Mouse (Mus musculus): Measurements from ENCODE around the gene Hipk2.

Hipk2 gene

DNA sequence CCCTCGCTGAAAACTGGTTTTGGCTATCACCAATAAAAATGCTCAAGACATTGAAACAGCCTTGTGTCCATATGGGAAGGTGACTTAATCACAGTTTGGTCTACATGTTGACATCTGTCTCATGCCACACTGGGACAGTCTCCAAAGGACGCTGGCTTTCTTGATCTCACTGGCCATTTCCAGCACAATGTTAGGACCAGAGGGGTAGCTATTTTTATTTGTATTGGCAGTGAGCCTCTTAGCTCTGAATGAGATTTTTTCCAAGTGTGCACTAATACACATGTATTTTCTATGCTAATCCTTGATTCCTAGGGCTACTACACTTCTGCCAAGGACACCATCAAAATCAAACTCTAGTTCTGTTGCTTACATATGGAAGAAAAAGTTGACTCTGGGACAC, 120.8 kb downstream of the Hipk2 start:
- no peak for DNase-seq (ENCODE audit: low spot score in 2 of 2)

DNA sequence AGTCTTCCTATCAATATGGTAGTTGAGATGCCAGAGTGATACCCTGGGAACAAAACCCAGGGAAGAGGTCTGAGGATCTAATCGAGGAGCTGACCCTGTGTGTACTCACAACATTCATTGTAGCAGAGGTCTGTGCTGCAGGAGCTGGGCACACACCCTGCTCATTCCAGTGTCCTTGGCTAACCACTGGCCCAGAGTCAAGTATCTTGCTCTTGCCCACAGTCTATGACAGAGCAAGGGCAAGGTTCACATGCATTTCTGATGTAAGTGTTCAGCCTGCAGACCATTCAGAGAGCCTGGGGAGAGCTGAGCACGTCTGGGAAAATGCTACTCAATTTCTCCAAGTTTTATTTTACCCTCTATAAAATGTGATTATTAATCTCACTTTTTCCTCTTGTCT, 122.2 kb downstream of the Hipk2 start:
- no peak for DNase-seq (ENCODE audit: low spot score in 2 of 2)

DNA sequence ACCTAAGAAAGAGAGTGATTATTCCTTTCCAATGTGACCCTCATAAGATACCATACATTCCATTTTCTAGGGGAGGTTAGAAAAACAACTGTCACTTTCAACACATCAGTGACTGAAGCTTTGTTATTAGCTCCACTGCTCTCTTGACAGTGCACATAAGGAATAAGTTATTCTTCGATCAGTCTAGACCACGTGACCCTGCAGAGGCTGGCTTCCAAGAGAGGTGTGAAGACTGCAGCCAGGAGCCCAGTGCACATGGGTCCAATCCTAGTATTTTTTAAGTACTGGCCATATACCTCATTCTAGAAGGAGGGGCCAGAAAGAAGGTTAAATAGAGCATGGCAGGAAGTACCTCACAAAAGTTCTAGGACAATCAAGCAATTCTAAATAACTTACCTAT, 122.9 kb downstream of the Hipk2 start:
- DNase-seq (ENCODE audit: low spot score in 2 of 2) = no peak

DNA sequence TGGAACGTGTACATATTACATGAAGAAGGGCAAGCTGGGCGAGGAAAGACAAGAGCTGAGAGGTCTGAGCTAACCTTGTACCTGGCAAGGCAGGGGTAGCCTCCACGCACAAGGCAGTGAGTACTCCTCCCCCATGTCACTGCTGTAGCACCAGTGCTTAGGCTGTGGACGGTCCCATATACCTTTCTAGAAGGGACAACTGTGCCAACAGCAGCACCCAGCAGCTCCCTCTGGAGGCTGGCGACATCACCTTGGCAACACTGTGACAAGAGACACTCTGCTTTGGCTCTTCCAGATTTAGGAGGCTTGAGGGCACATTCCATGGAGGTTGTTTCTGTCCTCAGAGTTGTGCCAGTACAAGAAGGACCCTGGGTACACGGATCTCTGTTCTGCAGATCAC, 123.5 kb downstream of the Hipk2 start:
- no peak for DNase-seq (ENCODE audit: low spot score in 2 of 2)

DNA sequence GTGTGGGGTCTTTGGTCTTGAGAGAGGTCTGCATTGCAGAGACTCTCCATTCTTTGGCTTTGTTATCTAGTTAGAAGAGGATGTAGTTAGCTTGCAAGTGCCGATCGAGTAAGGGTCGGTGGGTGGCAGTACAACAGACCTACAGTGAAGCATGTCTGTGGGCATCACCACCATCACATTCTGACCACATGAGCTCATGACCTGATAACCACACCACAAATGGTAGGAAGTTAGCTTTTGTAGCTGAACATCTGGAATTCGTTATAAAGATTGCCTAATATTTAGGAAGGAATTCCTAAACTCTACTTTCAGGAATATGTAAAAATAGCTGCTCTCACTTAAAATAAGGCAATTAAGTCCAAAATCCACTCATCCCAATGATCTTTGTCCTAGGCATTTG, 127.9 kb downstream of the Hipk2 start:
- DNase-seq (ENCODE audit: low spot score in 2 of 2) = no peak

DNA sequence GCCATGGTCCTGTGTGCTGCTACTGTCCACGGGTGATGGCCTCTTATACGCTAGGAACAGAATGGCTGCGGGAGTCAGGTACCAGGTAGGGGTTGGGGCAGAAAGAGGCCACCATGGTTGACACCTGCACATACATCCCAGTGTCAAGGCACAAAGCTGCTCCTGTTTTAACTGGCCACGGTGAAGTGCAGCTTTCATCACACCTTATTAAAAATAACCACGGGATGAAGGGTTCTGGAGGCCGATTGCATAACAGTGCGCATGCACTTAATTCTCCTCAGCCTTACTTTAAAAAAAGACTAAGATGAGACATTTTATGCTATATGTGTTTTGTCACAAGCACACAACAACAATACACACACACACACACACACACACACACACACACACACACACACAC, 132.6 kb downstream of the Hipk2 start:
- no peak for DNase-seq (ENCODE audit: low spot score in 2 of 2)

DNA sequence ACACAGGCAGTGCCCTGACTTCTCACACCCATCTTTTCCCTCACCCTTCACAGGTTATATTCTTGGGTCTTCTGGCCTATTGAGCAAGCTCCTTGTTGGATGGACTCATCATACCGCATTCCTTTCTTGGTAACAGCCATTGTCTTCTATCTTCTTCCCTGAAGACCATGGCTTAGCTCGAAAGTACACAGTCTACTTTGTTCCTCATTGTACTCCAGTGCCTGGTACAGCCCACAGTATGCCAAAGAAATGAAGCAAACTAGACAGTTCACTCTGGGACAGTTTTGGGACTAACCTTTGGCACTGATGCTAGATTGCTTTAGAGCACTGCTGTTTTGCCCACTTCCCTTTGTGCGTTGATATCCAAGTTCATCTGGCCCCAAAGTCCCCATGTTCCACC, 133.5 kb downstream of the Hipk2 start:
- no peak for DNase-seq (ENCODE audit: low spot score in 2 of 2)

DNA sequence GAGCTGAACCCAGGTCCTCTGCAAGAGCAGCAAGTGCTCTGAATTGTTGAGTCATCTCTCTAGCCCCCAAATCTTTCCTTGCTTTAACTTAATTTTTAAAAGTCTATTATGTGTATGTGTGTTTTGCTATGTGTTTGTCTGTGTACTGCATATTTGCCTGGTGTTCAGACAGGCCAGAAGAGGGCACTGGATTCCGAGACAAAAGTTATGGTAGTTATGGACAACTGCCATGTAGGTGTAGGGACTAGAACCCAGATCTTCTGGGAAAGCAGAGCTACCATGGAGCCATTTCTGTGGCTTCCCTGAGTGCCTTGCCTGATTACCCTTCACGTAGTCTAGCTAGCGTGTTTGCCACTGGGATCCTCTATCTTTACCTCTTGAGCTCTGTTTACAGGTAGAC, 134.9 kb downstream of the Hipk2 start:
- DNase-seq (ENCODE audit: low spot score in 2 of 2) = no peak

DNA sequence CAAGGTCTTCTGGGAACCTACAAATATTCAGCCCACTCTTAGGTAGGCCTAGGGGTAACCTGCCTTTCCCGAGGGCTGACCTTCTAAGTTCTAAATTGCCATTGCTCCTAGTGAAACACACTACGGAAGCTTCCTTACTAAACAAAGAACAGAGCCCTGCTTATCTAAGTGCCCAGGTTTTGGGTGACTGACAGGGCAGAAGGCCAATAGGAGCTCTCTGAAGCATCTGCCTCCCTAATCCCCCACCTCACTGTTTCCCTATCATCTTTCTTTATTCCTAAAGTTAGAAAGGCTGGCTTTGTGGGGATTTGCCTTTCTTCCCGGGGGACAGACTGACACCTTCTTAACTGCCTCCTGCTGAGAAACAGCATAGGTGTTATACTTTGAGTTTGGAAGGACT, 136.7 kb downstream of the Hipk2 start:
- DNase-seq (ENCODE audit: low spot score in 2 of 2) = no peak

DNA sequence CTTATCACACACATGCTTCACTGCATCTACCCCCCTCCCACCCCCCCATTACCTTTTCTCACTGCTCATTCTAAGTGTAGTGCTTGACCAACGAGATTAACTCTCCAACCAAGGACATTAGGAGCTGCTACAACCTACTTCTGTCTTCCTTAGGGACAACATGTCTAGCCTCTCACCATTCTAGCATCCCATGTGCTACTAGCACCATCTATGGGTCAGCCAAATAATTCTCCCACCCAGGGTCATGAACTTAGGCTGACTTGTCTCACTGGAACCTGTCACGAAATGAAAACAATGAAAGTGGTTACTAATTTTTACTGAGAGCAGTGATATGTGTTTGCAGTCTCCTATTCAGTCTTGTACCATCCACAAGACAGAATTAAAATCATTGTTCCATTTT, 138.2 kb downstream of the Hipk2 start:
- DNase-seq (ENCODE audit: low spot score in 2 of 2) = no peak

DNA sequence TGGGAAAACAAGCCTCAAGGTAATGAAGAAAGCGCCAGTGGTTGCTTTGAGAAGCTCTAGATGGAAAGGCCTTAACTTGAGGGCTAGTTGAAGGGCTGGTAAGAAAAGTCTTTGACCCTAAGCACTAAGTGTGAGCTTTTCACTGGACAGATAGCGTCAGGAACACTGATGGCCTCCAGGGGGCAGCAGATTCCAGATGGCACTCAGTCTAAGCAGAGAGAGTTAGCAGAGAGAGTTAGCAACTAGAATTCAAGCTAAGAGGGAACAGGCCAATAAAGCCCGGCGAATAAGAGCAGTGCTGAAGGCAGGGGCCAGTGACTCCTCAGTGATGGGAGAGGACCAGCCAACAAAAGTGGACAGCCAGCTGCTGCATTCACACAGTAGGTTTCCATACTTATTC, 139.7 kb downstream of the Hipk2 start:
- DNase-seq (ENCODE audit: low spot score in 2 of 2) = peak; percentile 44 to 70

DNA sequence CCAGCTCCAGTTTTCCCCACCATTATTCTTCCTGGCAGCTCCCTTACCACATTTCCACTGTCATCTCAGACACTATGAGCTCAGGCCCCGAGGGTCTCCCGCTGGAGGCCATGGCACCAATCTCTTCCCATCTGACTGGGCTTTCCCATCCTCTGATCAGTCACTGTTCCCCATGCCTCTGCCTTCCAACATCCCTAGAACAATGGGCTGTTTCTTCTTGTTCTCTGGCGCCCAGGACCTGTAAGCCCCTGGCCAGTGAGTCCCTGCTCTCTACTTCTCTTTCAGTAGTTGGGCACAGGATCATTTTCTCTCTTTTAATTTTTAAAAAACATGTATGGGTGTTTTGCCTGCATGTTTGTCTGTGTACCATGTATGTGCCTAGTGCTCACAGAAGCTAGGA, 143.3 kb downstream of the Hipk2 start:
- DNase-seq (ENCODE audit: low spot score in 2 of 2) = no peak

DNA sequence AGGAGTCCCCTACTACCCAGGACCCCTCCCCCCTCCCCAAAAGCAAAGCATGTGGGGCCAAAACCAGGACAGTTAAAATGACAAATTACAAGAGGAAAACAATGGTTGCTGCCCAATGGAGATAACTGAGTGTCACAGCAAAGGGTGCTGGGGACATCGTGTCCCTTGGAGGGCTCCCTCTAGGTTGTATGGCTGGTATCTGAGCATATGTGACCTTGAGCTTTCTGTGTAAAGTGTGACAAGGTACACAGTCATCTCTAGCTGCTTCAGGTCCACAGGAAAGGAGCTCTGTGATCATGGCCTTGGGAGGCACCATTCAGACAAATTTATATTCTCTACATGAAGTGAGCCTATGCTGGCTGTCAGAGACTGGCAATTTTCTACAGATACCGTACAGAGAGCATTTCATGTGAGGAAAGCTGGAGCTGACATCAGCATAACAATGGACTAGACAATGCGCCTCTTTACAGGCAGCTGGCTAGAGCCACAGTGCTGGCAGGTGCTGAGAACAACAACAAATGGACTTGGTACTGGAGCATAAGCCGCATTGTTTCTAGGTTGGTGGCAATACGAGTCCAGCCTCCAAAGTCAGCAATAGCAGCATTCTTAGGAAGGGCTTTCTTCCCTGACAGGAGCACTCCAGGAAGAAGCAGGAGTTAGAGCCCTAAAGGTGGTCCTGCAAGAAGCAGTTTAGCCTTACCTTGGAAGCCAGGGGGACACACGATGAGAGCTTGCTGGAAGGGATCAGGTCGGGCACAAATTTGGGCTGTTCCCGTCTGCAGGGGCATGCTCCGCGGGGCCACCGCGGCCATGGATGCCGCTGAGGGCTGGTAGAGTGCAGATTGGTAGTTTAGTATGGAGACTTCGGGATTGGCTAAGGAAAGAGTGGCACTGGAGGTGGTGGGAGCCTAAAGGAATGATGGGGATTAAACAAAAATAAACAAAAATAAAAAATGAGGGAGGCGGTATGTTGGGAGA, 145.5 kb downstream of the Hipk2 start:
- DNase-seq (ENCODE audit: low spot score in 2 of 2) = no peak

DNA sequence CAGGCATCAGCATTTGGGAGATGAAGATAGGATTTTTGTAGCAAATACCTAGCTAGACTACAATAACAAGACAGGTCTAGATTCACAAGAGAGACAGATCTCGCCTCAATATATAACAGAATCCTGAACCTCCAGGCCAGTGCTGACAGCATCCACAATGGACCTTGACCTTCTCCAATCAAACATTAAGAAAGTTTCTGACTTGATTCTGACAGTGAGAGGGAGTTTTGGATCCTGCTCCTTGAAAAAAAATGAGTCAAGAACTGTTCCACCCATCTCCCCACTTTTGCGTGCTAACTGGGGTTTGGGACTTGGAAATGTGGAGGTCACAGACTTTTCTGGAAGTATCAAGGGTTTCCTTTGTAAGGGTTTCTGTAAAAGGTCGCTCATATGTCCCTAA, 150.4 kb downstream of the Hipk2 start:
- DNase-seq (ENCODE audit: low spot score in 2 of 2) = no peak

DNA sequence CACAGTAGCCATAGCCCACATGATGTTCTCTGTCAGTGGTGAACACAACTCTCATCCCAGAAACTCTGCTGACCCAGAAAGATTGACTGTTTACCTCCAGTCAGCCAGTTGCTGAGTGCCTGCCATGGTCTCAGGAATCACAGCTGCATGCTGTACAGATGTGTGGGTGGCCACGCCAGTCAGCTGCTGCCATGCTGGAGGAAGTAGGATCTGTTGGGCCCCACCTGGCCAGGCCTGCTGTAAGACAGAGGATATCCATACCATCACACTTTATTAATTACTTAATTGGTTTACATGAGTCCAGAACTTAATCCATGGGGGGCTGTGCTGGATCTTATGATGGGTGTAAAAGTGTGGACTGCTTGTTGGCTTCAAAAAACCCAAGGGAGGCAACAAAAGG, 154.6 kb downstream of the Hipk2 start:
- DNase-seq (ENCODE audit: low spot score in 2 of 2) = no peak

DNA sequence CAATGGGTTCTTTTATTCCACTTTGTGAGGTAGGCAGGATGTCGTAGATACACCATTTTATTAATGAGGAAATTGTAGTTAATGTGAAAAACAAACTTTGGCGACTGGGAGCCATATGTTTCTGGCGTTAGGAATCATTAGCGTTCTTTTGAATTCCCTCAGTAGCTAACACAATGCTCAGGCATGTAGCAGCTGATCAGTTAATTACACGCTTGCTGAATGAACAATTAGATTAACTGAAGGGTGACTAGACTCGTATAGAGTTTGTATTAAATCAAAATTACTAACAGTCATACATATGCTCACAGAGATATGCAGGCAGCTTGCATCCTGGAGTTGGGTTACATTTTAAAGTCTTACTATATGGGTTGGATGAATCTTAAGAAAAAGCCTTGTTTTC, 156.7 kb downstream of the Hipk2 start:
- no peak for DNase-seq (ENCODE audit: low spot score in 2 of 2)

DNA sequence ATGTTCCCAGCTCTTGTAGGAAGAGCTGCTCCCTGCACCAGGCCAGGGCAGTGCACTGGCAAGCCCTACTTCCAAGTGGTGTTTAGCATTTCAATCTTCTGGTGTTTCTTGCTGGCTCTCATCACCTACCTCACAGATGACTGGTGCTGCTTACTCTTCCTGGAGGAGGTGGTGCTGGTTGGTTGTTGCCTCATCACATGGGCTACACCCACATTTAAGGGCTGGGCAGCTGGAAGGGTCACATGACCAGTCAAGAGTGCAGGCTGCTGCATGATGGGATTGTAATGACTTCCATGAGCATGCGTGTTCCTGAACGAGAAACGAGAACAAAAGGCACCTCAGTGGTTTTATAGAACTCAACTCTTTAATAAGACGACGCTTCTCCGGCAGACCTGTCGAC, 157.3 kb downstream of the Hipk2 start:
- no peak for DNase-seq (ENCODE audit: low spot score in 2 of 2)

DNA sequence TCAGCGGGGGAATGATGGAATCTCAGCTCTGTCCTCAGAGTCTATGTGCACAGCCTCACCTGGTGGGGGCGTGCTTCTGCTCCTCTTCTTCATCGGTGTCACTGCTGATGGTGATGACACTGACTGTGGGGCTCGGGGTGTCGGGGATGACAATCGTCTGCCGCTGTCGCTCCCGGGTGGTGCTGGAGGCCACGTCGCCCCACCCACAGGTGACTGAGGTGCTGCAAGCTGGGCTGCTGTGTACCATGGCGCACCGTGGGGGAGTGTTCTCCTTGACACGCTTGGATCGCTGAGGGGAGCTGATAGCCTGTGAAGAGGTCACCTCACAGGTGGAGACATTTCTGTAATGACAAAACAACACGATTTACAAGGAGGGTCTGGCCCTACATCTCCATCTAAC, 160.1 kb downstream of the Hipk2 start:
- DNase-seq (ENCODE audit: low spot score in 2 of 2) = no peak

DNA sequence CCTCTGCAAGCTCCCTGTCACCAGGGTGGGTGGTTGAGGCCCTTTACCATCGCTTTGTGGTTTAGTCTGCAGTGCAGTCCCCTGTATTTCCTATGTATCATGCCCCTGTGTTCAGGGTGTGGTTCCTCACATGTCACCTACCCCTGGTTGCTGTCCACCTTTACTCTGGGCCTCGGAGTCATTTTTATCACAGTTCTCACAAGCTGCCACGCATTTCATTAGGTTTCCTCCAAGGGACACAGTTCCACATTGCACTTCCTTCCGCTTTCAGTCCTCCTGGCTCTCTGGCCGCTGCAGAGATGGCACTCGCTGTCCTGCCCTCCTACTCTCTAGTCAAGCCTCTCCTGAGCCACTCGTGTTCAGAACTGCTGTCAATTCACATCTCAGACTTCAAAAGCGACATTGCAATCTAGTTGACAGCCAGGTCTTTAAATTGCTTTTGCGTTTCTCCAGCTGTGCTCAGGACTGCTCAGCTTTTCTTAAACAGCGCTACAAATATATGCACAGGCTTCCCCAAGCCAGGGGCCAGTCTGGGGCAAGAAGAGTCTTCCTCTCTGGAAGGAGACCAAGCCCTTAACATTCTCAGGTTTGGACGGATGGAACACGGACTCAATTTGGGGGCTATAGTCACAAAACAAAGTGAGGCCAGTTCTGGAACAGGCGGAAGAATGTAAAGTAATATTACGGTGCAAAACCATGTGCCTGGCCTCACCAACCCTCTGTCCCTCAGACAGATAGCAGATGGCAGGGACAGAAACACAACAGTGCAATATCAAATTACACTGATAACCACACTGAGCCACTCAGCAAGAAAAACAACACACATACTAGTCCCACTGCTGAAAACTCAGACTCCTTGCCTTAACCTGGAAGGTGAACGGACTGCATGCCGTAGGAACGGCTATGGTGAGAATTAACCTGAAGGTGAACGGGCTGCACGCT, 161.7 kb downstream of the Hipk2 start:
- no peak for DNase-seq (ENCODE audit: low spot score in 2 of 2)

DNA sequence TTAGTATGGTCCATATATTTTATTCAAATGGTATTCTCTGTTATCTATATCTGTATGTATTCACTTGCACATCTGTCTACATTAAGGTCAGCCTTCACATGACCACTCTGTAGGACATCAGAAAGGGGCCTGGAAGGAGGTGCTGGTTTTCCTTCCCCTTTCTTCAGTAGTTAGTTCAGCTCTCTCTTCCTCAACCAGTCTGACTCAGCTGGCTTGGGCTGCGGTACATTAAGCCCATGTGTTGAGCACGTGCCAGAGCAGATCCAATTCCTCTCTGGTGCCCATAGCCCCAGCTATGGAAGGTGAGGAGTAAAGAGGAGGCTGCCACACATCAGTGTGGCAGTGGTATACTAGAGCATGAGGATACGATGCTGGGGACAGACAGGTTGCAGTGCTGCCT, 165.5 kb downstream of the Hipk2 start:
- no peak for DNase-seq (ENCODE audit: low spot score in 2 of 2)

DNA sequence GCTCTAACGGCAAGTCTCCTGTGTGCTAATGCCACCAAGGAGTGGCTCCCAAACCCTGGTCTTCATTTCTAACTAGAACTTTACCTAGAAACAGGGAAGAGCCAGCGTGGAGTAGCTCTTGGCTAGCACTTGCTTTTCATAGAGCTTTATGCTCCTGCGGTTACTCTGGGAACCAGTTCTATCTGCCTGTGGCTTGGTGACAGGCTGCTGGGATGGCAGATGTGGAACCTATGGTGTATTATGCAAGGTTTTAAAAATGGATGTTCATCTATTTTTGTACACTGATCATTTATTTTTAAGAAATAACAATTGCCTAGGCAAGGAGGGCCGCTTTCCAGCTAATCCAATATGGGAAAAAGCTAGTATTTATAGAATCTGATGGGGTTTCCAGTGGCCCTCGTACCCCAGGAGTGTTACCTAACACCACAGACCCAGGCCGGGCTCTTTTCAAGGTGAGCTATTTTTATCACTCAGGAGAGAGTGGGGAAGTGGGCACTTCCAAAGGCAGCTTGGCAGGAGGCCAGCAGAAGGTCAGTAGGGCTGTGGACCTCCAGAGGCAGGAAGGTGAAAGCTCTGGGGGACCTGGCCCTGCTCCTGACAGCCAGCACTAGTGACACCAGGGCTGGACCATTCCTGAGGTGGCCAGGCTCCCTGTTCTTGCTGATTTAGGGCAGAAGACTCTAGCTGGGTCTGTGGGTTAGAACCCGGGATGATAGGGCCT, 171.5 kb downstream of the Hipk2 start:
- no peak for DNase-seq (ENCODE audit: low spot score in 2 of 2)

DNA sequence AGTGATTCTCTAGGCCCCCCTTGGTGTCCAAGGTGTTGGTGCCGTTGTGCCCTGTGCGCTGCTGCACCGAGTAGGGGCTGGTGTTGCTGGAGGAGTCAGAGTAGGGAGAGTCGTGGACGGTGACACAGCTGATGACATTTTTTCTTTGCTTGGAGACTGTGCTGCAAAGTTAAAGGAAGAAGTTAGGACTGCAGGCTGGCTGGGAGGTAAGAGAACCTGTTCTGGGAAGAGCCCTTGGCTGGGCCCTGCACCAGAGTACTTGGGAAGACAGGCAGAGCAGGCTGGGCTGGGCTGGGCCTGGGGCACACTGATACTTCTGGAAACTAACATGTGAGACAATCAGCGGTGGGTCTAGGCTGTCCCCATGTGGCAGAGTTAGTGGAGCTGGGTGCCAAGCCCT, 172.4 kb downstream of the Hipk2 start:
- DNase-seq (ENCODE audit: low spot score in 2 of 2) = no peak
